Mouse (Mus musculus) heart, postnatal 4 days (tissue): ENCODE measurements at regions not wholly inside any gene's neighbourhood (a gene's known extent, or its start where the extent isn't known, plus 50 kb on each side); places are given as distances from the start of the nearest gene placed in this dataset.

Experiments used
- DNase-seq: peaks from one replicate; pipeline ENCODE4 v3.0.0; 2021

DNA sequence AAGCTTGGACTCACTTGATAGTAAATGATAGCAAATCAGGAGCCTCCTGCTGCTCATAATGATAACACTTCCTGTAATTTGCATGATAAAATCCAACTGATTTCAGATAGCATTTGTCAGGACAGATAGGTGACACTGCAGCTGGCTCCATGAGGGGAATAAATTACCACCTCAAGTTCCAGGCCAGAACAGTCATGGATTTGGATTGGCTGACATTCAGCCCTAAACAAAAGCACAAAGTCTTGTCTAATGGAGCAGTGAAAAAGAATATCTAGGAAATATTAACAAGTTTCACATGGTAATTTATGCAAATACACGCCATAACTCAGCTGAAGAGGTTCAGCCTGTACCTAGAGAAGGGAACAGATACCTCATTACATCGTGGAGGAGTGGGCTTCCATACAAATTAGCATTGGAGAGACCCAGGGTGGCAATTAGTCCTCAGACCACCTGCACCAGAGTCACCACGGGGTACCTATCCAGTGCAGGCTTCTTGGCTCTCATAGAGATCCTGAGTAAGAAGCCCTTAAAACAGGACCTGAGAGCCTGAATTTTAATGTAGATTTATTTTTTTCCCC, 587.3 kb upstream of the Plxna2 start:
- DNase-seq = no peak

GRCm38 (mm10) chr1:194026958-194027692, 590.9 kb upstream of the Plxna2 start:
- no peak for DNase-seq

GRCm38 (mm10) chr1:194026213-194026612, 591.8 kb upstream of the Plxna2 start:
- no peak for DNase-seq

DNA sequence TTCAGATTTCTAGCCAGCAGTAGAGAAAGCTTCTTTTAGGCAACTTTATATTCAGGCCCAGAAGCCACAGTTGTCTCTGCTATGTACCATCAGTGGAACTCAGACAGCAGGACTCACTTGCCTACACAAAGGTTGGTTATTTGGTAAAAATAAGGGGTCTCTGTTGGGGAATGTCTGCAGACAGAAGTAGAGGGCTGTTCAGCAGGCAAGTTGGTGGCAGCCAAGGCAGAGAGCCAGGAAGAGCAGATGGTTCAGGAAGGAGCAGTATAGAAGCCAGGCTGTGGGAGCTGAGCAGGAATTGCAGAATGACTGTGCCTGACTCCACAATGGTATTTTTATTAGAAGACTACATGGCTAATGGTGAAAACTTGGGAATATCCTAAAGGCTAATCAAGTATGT, 598.7 kb upstream of the Plxna2 start:
- no peak for DNase-seq

GRCm38 (mm10) chr1:193992226-193992625, 622.1 kb upstream of the Camk1g start:
- DNase-seq = no peak

DNA sequence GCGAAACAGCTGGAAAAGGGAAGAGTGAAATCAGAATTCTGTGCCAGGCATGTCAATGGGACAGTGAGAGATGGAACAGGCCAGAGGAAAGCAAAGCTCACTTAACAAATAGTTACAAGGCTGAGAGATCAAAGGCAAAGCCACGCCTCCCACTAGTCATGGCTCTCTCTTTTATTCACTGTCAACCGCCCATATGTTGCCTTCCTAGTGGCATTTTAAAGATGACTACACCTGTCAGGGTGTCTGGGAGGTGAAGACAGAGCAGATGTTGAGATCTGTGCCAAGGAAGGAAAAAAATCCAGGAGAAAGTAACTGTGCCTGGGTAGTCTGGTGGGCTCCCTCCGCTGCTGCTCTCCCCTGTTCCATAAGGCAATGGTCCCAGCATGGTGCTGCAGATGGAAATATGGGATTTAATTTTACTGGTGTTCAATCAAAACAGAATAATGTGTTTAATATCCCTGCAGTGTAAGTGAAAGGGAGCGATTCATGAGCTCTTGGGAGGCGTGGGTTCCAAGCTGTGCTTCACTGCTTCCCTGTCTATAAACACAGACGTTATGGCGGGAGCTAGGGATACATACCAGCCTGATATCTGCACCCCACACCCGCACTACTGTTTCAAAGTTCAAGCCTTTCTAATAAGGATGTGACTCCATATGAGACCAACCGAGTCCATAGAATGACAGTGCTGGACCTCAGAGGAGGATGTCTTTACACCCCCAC, 620.0 kb upstream of the Camk1g start:
- DNase-seq = no peak

- no peak for DNase-seq
Observed at GRCm38 (mm10) chr1:193988970-193989904, 619.1 kb upstream of the Camk1g start.

DNA sequence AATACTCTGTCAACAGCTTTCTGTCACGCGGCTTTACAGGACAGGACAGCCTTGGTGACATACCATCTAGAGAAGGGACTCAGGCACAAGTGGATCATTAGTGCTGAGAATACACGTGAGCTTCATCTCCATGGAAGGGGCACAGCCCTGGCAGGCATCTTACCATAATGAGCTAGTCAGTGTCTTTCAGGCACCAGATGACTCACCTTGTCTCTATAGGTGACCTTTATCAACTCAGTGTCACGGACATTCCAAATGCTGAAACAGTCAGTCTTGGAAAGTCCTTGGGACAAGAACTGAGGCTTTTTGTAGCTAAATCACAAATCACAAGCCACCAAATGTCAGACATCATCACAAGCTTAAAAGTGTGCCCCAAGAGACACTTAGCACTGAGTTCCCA, 610.5 kb upstream of the Camk1g start:
- no peak for DNase-seq

GRCm38 (mm10) chr1:193971537-193971936, 601.4 kb upstream of the Camk1g start:
- no peak for DNase-seq

- DNase-seq = no peak
Observed at GRCm38 (mm10) chr1:193969264-193969908, 599.3 kb upstream of the Camk1g start.

GRCm38 (mm10) chr1:193967957-193968926, 598.1 kb upstream of the Camk1g start:
- no peak for DNase-seq

DNA sequence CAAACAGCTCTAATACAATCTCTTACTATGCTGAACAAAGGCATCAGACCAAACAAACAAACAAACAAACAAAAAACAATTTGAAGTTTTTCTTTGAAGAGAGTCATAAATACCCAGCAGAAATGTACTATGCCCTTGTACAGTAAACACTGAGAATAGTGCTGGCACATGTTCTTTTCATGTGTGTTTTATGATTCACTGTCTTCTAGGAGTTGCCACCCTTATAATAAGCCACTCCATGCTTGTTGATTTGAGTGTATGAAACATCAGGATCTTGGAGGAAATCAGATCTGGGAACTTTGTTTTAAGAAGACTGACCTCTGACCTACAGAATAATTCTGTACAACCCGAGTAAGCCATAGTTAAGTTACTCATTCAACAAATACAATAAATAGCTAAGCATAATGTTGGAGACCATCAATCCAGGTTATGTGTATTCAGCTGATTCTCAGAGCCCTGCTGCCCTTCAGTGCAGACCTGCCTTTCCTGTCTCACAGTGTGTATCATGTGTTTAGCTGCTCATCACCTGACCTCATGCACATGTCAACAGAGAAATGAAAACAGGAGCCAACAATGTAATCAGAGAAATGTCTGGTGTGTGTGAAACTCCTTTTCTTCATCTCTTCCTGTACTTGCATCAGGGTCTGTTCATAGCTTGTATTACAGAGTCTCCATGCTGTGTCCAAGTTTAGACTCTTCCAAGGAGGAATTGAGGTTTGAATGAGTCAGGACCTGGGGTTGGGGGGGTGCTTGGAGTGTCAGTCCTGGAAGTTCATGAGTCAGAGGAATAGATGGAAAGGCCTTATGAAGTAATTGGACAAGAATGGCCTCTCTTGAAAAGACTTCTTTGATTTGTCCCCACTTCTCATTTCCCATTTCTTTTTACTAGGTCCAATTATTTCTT, 596.8 kb upstream of the Camk1g start:
- DNase-seq = no peak

DNA sequence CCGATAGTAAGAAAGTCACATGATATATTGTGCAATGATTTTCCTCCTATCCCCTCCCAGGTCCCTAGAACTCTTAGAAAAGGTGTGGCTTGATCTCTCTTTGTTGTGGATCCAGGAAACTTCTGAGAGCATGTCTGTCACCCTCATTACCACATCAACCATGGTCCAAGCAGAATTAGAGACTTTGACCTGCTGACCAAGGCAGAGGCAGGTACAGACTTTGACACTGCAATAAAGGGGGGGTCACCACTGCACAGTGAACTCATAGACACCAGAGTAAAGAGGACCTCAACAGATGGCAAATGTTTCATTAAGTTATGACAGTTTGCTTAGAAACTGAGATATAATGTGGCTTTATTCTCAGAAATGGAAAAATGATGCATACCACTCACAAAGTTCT, 595.2 kb upstream of the Camk1g start:
- no peak for DNase-seq

GRCm38 (mm10) chr1:193951936-193952335, 581.8 kb upstream of the Camk1g start:
- DNase-seq = no peak

- no peak for DNase-seq
Observed at GRCm38 (mm10) chr1:193949817-193950216, 579.7 kb upstream of the Camk1g start.

- no peak for DNase-seq
Observed at GRCm38 (mm10) chr1:193946953-193947586, 577.0 kb upstream of the Camk1g start.

DNA sequence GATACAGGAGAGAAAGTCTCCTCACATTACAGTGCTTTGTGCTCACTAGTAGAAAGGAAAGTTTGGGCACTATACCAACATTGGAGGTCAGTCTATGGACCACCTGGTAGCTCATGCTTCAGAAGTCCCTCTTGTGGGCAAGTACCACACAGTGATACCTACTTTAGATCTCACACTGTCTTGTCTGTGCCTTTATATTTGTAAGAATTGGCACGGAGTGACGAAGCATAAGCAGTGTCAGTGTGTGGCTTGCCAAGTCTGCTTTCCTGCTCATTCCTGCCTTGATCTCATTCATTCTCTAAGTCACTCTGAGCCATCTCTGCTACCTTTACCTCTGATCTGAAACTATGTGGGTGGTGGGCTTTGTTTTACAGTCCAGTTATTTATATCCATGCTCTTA, 565.9 kb upstream of the Camk1g start:
- DNase-seq = no peak

DNA sequence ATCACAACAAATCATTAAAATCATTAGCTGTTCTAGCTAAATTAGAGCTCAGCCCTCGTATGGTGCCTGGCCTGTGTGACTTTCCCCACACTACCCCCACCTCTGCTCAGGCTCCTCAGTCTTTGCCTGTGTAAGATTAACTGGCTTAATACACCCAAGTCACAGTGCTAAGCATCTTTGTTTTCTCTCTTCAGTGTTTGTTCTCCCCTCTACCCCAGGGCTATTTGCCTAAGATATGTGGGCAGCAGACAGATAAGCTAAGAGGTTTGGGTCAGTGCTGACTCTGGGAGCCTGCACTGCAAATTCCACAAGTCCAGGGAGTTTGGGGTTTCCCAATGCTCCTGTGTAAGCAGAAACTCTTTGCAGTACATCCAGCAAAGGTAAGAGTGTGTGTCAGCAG, 564.2 kb upstream of the Camk1g start:
- DNase-seq = no peak

- no peak for DNase-seq
Observed at GRCm38 (mm10) chr1:193931131-193931729, 561.1 kb upstream of the Camk1g start.
